Mouse (Mus musculus): ENCODE results near the gene Sema3e.

- TF ChIP-seq CTCF (IDR thresholded peaks at IDR 0.05) (no peak), EP300 (IDR thresholded peaks at IDR 0.05) (no peak)
Measured at GRCm38 (mm10) chr5:14121902-14122301, 96.8 kb downstream of the Sema3e start.

All from lung, postnatal 0 days (tissue).